Mouse (Mus musculus) spleen, adult 2 months (tissue): ENCODE data around the gene Cobll1.

Source experiments
- CTCF ChIP-seq: fragments of 200-500 bp; IDR thresholded peaks from 2 replicates; pipeline ENCODE4 v1.5.1; 2011; ENCODE audit warnings: mild to moderate bottlenecking, inconsistent platforms; ENCODE audit not compliant: insufficient read depth, insufficient read length, insufficient replicate concordance; ENCODE audit errors: extremely low read depth
- POLR2A ChIP-seq: fragments of 200-500 bp; IDR thresholded peaks from 2 replicates; pipeline ENCODE4 v1.6.1; 2011; ENCODE audit warnings: low read depth, low read length, inconsistent platforms

GRCm38 (mm10) chr2:65187652-65188051 is 51.6 kb downstream of the Cobll1 start:
- no peak for TF ChIP-seq CTCF
- TF ChIP-seq POLR2A: no peak
